Mouse (Mus musculus) lung, postnatal 0 days (tissue): ENCODE measurements around the gene Sobp. TPM values are rescaled to one million over a fixed set of nuclear protein-coding genes. Genes with fewer than 3 reads are reported as not detected.
A peak's percentile ranks its signal among the peaks of the same experiment; 100 is the strongest.

Experiments used
- ATAC-seq: fragments of 200-750 bp; cut with Nextera tagmentation; 2 replicates; pipeline ENCODE4 v1.8.0; 2017; ENCODE audit warnings: moderate library complexity
- DNase-seq: peaks from one replicate; pipeline ENCODE4 v3.0.0-alpha.2; 2016; ENCODE audit warnings: low spot score
- H3K27ac ChIP-seq: fragments of 300-500 bp; sonication (generic); 2 replicates; pipeline ENCODE4 v1.5.1; 2014; ENCODE audit warnings: antibody characterized with exemption, mild to moderate bottlenecking, low read length, mixed read lengths
- H3K27me3 ChIP-seq: fragments of 300-500 bp; sonication (generic); replicated peaks from 2 replicates; pipeline ENCODE4 v1.6.1; 2014; ENCODE audit warnings: low read length, mixed read lengths; ENCODE audit not compliant: insufficient read depth
- H3K36me3 ChIP-seq: fragments of 300-500 bp; sonication (generic); 2 replicates; pipeline ENCODE4 v1.6.1; 2014; ENCODE audit warnings: low read length, mixed read lengths; ENCODE audit not compliant: insufficient read depth
- H3K4me1 ChIP-seq: fragments of 300-500 bp; sonication (generic); 2 replicates; pipeline ENCODE4 v1.6.1; 2014; ENCODE audit warnings: antibody characterized with exemption, low read depth, low read length, mixed read lengths; ENCODE audit not compliant: insufficient read depth
- H3K4me2 ChIP-seq: fragments of 300-500 bp; sonication (generic); replicated peaks from 2 replicates; pipeline ENCODE4 v1.6.1; 2014; ENCODE audit warnings: low read depth, mild to moderate bottlenecking, low read length, moderate library complexity, mixed read lengths
- H3K4me3 ChIP-seq: fragments of 300-500 bp; sonication (generic); 2 replicates; pipeline ENCODE4 v1.5.1; 2014; ENCODE audit warnings: low read depth, low read length
- H3K9ac ChIP-seq: fragments of 300-500 bp; sonication (generic); replicated peaks from 2 replicates; pipeline ENCODE4 v1.6.1; 2014; ENCODE audit warnings: low read depth, mild to moderate bottlenecking
- H3K9me3 ChIP-seq: fragments of 300-500 bp; sonication (generic); 2 replicates; pipeline ENCODE4 v1.6.1; 2016; ENCODE audit warnings: low read length, mixed read lengths
- CTCF ChIP-seq: IDR thresholded peaks from 2 replicates; pipeline ENCODE4 v1.5.1; 2016; ENCODE audit warnings: antibody characterized with exemption, mild to moderate bottlenecking
- EP300 ChIP-seq: IDR thresholded peaks from 2 replicates; pipeline ENCODE4 v1.6.1; 2016; ENCODE audit warnings: antibody characterized with exemption, mild to moderate bottlenecking, control low read depth
- WGBS: fragments of 180-500 bp; shearing (Covaris S2); extraction: QIAGEN DNeasy Blood & Tissue Kit; methylation state at CpG from one replicate; pipeline ENCODE4 v1.1.7; 2014; 5-methylcytosine and 5-hydroxymethylcytosine counted together
- polyA plus RNA-seq: library from polyadenylated mRNA; unstranded; fragments of >200 nt; fragmentation: Nextera tagmentation; extraction: Ambion mirVana; gene quantifications from 2 replicates; pipeline ENCODE4 v1.2.1, GENCODE M21; 2015

Sobp gene
- polyA plus RNA-seq, 1 experiment from 2014 or later, result 0.27 TPM

GRCm38 (mm10) chr10:42980999-42981757 lies 193.2 kb downstream of the Sobp start:
- no peak for DNase-seq
- no peak for ATAC-seq
- H3K27ac ChIP-seq, result no peak overlapping the region
- 51% methylated on average over 7 of the region's 7 CpGs for WGBS
- H3K9ac ChIP-seq, result no peak overlapping the region
- H3K27me3 ChIP-seq, result no peaks in the 10 kb centered on the region
- no peak overlapping the region for H3K4me3 ChIP-seq
- no peak overlapping the region for H3K4me2 ChIP-seq
- H3K4me1 ChIP-seq, result no peaks in the 10 kb centered on the region
- H3K9me3 ChIP-seq, result no peaks in the 10 kb centered on the region
- H3K36me3 ChIP-seq, result no peaks in the 10 kb centered on the region
- no peak for TF ChIP-seq EP300
- peak; percentile 13; the same call in 1 of the 2 replicates for TF ChIP-seq CTCF

- no peaks in the 10 kb centered on the region for H3K36me3 ChIP-seq
- no peak for DNase-seq
- H3K9ac ChIP-seq, result no peak overlapping the region
- no peak overlapping the region for H3K4me2 ChIP-seq
- no peaks in the 10 kb centered on the region for H3K27me3 ChIP-seq
- 54% methylated on average over 3 of the region's 3 CpGs for WGBS
- H3K9me3 ChIP-seq, result no peaks in the 10 kb centered on the region
- no peak for ATAC-seq
- H3K4me3 ChIP-seq, result no peak overlapping the region
- TF ChIP-seq EP300 (no peak), CTCF (no peak)
- no peaks in the 10 kb centered on the region for H3K4me1 ChIP-seq
- H3K27ac ChIP-seq, result no peak overlapping the region
Observed at GRCm38 (mm10) chr10:42978346-42978745, 196.0 kb downstream of the Sobp start.

GRCm38 (mm10) chr10:42976577-42976976 lies 197.8 kb downstream of the Sobp start:
- TF ChIP-seq EP300 (no peak), CTCF (no peak)
- no peak overlapping the region for H3K4me3 ChIP-seq
- H3K4me1 ChIP-seq, result no peaks in the 10 kb centered on the region
- H3K9ac ChIP-seq, result no peak overlapping the region
- H3K36me3 ChIP-seq, result no peaks in the 10 kb centered on the region
- WGBS, result 55% methylated on average over 6 of the region's 6 CpGs
- DNase-seq (no peak), ATAC-seq (no peak)
- H3K27me3 ChIP-seq, result no peaks in the 10 kb centered on the region
- no peaks in the 10 kb centered on the region for H3K9me3 ChIP-seq
- H3K27ac ChIP-seq, result no peak overlapping the region
- no peak overlapping the region for H3K4me2 ChIP-seq

GRCm38 (mm10) chr10:42973537-42973936 lies 200.8 kb downstream of the Sobp start:
- no peaks in the 10 kb centered on the region for H3K9me3 ChIP-seq
- ATAC-seq (no peak), DNase-seq (no peak)
- WGBS, result 60% methylated on average over 4 of the region's 4 CpGs
- H3K27ac ChIP-seq, result no peak overlapping the region
- no peaks in the 10 kb centered on the region for H3K27me3 ChIP-seq
- no peaks in the 10 kb centered on the region for H3K4me1 ChIP-seq
- H3K36me3 ChIP-seq, result no peaks in the 10 kb centered on the region
- TF ChIP-seq CTCF (no peak), EP300 (no peak)
- H3K9ac ChIP-seq, result no peak overlapping the region
- H3K4me3 ChIP-seq, result no peak overlapping the region
- H3K4me2 ChIP-seq, result no peak overlapping the region

- ATAC-seq, result peak; percentile 75
- H3K4me3 ChIP-seq, result no peak overlapping the region
- no peak overlapping the region for H3K9ac ChIP-seq
- H3K9me3 ChIP-seq, result no peaks in the 10 kb centered on the region
- DNase-seq, result peak; percentile 79
- H3K4me2 ChIP-seq, result peak overlapping the region; percentile 37
- no peaks in the 10 kb centered on the region for H3K27me3 ChIP-seq
- 24% methylated on average over 18 of the region's 18 CpGs for WGBS
- H3K27ac ChIP-seq, result no peak overlapping the region
- H3K4me1 ChIP-seq, result no peaks in the 10 kb centered on the region
- TF ChIP-seq CTCF (peak; percentile 87), EP300 (no peak)
- no peaks in the 10 kb centered on the region for H3K36me3 ChIP-seq
Observed at GRCm38 (mm10) chr10:42972504-42973172, 201.7 kb downstream of the Sobp start.

GRCm38 (mm10) chr10:42968332-42968731 lies 206.0 kb downstream of the Sobp start:
- no peaks in the 10 kb centered on the region for H3K27me3 ChIP-seq
- no peaks in the 10 kb centered on the region for H3K36me3 ChIP-seq
- H3K4me1 ChIP-seq, result no peaks in the 10 kb centered on the region
- ATAC-seq (no peak), DNase-seq (no peak)
- H3K27ac ChIP-seq, result no peak overlapping the region
- H3K9ac ChIP-seq, result no peak overlapping the region
- 20% methylated on average over 2 of the region's 2 CpGs for WGBS
- H3K4me2 ChIP-seq, result no peak overlapping the region
- H3K4me3 ChIP-seq, result no peak overlapping the region
- TF ChIP-seq CTCF (no peak), EP300 (no peak)
- H3K9me3 ChIP-seq, result no peaks in the 10 kb centered on the region
